Mouse (Mus musculus): ENCODE data around the gene Gga2. TPM values are rescaled to one million over a fixed set of nuclear protein-coding genes. Genes with fewer than 3 reads are reported as not detected.
A peak's percentile ranks its signal among the peaks of the same experiment; 100 is the strongest.

Gene Gga2
- total and polyA plus RNA-seq, 3 experiments: 25.3 to 28.5 (median 25.7) TPM

DNA sequence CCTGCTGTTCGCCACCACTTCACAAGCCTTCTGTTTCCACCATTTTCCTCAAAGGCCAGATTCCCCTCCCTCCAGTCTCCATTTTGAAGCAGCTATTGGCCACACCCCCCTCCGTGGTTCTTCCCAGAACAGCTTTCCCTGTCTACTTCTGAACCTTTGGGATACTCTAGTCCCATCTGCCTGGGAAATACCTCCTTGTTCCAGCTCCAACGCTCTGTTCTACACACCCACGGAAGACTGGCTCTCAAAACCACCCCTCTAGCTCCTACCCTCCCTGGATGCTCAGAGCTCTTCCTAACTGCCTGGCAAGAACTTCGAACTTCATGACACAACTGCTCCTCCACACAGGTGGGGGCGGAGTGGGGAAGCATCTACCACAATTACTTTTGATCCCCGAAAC, 2.0 kb downstream of the Gga2 start:
- TF ChIP-seq POLR2A (IDR thresholded peaks at IDR 0.05; ENCODE audit: insufficient read depth, low read depth, low read length) (no peak), EP300 (IDR thresholded peaks at IDR 0.05; ENCODE audit: insufficient read depth, low read depth, low read length) (no peak), CTCF (IDR thresholded peaks at IDR 0.05) (no peak)
- Histone ChIP-seq H3K4me3 (no peak overlapping the region), H3K27ac (no peak overlapping the region), H3K36me3 (ENCODE audit: control insufficient read depth, insufficient read depth, low read length) (no peaks in the 10 kb centered on the region), H3K9ac (ENCODE audit: low read depth, low read length) (no peak overlapping the region), H3K79me2 (replicated peaks; ENCODE audit: control insufficient read depth, insufficient read depth, low read length) (no peaks in the 10 kb centered on the region), H3K4me1 (ENCODE audit: control insufficient read depth, insufficient read depth, low read length) (no peaks in the 10 kb centered on the region; the same call in 1 of the 2 replicates), H3K27me3 (ENCODE audit: control insufficient read depth, insufficient read depth, low read length) (no peaks in the 10 kb centered on the region)
- no peak for DNase-seq
- 88% methylated on average over 7 of the region's 7 CpGs for WGBS
- intact Hi-C loops (cut with DNase I): no loop called here

DNA sequence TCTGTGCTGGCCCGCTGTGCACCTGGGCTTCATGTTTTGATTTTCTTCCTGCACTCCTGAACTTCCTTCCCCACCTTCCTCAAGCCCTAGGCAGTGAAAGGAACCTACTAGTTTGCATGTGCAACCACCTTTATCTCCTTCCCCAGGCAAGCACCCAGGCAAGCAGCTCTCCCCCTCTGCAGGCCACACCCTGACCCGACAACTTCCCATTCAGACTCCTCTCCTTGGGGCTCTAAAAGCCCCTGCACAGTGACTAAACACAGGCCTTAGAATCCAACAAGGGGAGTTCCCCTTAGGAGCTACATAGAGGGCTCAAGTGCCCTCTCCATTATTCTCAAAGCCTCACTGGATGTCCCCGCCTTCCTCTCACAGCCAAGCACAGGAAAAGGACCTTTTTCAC, 2.8 kb downstream of the Gga2 start:
- no peaks in the 10 kb centered on the region; the same call in 1 of the 2 replicates for H3K4me1 ChIP-seq (ENCODE audit: control insufficient read depth, insufficient read depth, low read length)
- intact Hi-C loops (cut with DNase I): no loop called here
- no peak for TF ChIP-seq CTCF (IDR thresholded peaks at IDR 0.05)
- TF ChIP-seq EP300 (IDR thresholded peaks at IDR 0.05; ENCODE audit: insufficient read depth, low read depth, low read length): no peak
- TF ChIP-seq POLR2A (IDR thresholded peaks at IDR 0.05; ENCODE audit: insufficient read depth, low read depth, low read length): no peak
- DNase-seq: peak in 1 of 2 experiments; percentile 27
- no peaks in the 10 kb centered on the region for H3K27me3 ChIP-seq (ENCODE audit: control insufficient read depth, insufficient read depth, low read length)
- no peak overlapping the region for H3K27ac ChIP-seq
- H3K79me2 ChIP-seq (replicated peaks; ENCODE audit: control insufficient read depth, insufficient read depth, low read length): no peaks in the 10 kb centered on the region
- H3K9ac ChIP-seq (ENCODE audit: low read depth, low read length): no peak overlapping the region
- 64% methylated on average over 3 of the region's 3 CpGs for WGBS
- H3K4me3 ChIP-seq: no peak overlapping the region
- no peaks in the 10 kb centered on the region for H3K36me3 ChIP-seq (ENCODE audit: control insufficient read depth, insufficient read depth, low read length)

DNA sequence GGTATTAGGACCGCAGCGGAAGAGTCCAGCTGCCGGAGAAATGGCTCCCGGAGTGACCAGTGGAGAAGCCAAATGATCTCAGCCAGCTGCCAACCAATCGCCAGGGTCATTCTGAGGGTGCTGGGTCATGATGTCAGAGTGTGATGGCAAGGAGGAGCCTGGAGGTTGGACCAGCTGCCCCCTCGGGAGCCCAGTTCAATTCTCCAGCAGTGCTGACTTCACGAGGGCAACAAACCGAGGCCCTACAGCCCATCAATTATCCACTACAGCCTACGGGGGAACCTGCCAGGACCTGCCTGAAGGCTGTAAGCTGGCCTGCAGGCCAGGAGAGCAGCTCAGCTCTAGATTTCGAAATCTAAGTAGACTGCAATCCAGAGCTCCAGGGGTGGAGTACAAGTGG, 5.3 kb downstream of the Gga2 start:
- Histone ChIP-seq H3K4me1 (ENCODE audit: control insufficient read depth, insufficient read depth, low read length) (no peaks in the 10 kb centered on the region; the same call in none of the 2 replicates), H3K27ac (peak overlapping the region; percentile 81), H3K9ac (ENCODE audit: low read depth, low read length) (peak overlapping the region; percentile 4; the same call in 1 of the 2 replicates), H3K4me3 (no peak overlapping the region), H3K27me3 (ENCODE audit: control insufficient read depth, insufficient read depth, low read length) (no peaks in the 10 kb centered on the region), H3K79me2 (replicated peaks; ENCODE audit: control insufficient read depth, insufficient read depth, low read length) (no peaks in the 10 kb centered on the region), H3K36me3 (ENCODE audit: control insufficient read depth, insufficient read depth, low read length) (no peaks in the 10 kb centered on the region)
- intact Hi-C loops (cut with DNase I): no loop called here
- 56% methylated on average over 10 of the region's 10 CpGs for WGBS
- no peak for TF ChIP-seq EP300 (IDR thresholded peaks at IDR 0.05; ENCODE audit: insufficient read depth, low read depth, low read length)
- no peak for TF ChIP-seq CTCF (IDR thresholded peaks at IDR 0.05)
- TF ChIP-seq POLR2A (IDR thresholded peaks at IDR 0.05; ENCODE audit: insufficient read depth, low read depth, low read length): no peak
- peak; percentile 39 to 42 for DNase-seq

DNA sequence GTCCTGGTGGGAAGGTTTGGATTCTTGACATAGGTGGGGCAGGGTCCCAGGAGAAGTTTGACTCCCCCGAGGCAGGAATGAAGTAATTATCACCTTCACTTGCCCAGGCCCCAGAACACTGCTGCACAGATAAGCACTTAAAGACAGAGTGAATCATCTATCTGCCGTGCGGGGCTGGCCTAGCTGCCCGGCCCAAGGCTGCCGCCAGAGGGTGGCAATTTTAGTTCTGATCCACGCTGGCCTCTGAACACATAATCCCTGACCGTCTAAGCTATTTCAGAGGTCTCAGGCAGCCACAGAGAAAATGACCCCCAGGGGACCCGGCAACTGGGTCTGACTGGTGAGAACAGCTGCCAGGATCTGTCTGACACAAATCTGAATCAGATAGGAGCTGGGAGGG, 5.9 kb downstream of the Gga2 start:
- H3K4me3 ChIP-seq: no peak overlapping the region
- WGBS: 24% methylated on average over 8 of the region's 8 CpGs
- no peaks in the 10 kb centered on the region for H3K27me3 ChIP-seq (ENCODE audit: control insufficient read depth, insufficient read depth, low read length)
- intact Hi-C loops (cut with DNase I): no loop called here
- H3K4me1 ChIP-seq (ENCODE audit: control insufficient read depth, insufficient read depth, low read length): no peaks in the 10 kb centered on the region; the same call in none of the 2 replicates
- H3K9ac ChIP-seq (ENCODE audit: low read depth, low read length): peak overlapping the region; percentile 18
- no peaks in the 10 kb centered on the region for H3K36me3 ChIP-seq (ENCODE audit: control insufficient read depth, insufficient read depth, low read length)
- TF ChIP-seq CTCF (IDR thresholded peaks at IDR 0.05): peak; percentile 66
- TF ChIP-seq EP300 (IDR thresholded peaks at IDR 0.05; ENCODE audit: insufficient read depth, low read depth, low read length): no peak
- peak overlapping the region; percentile 81 for H3K27ac ChIP-seq
- H3K79me2 ChIP-seq (replicated peaks; ENCODE audit: control insufficient read depth, insufficient read depth, low read length): no peaks in the 10 kb centered on the region
- peak; percentile 39 to 56 for DNase-seq

DNA sequence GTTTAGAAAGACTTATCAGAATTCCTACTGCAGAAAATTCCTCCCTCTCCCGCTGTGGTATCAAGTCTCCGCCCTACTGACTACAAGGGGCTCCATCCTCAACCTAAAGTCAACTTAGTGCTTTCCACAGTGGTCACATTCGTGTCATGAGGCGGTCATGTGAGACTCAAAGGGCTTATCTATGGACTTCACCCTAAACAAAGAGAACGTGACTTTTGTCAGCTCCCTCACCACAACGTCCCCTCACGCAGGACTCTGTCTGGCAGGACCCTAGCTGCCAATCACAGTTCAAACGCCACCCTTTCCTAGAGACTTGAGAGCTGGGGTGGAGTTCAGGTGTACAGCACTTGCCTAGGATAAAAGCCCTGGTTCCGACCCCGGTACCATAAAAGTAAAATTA, 8.1 kb downstream of the Gga2 start:
- no peak overlapping the region for H3K9ac ChIP-seq (ENCODE audit: low read depth, low read length)
- no peaks in the 10 kb centered on the region for H3K27me3 ChIP-seq (ENCODE audit: control insufficient read depth, insufficient read depth, low read length)
- WGBS: 69% methylated on average over 10 of the region's 10 CpGs
- intact Hi-C loops (cut with DNase I): no loop called here
- no peaks in the 10 kb centered on the region; the same call in none of the 2 replicates for H3K4me1 ChIP-seq (ENCODE audit: control insufficient read depth, insufficient read depth, low read length)
- no peak overlapping the region for H3K27ac ChIP-seq
- H3K4me3 ChIP-seq: no peak overlapping the region
- no peaks in the 10 kb centered on the region for H3K36me3 ChIP-seq (ENCODE audit: control insufficient read depth, insufficient read depth, low read length)
- H3K79me2 ChIP-seq (replicated peaks; ENCODE audit: control insufficient read depth, insufficient read depth, low read length): no peaks in the 10 kb centered on the region
- DNase-seq: no peak
- no peak for TF ChIP-seq EP300 (IDR thresholded peaks at IDR 0.05; ENCODE audit: insufficient read depth, low read depth, low read length)
- no peak for TF ChIP-seq POLR2A (IDR thresholded peaks at IDR 0.05; ENCODE audit: insufficient read depth, low read depth, low read length)
- no peak for TF ChIP-seq CTCF (IDR thresholded peaks at IDR 0.05)

DNA sequence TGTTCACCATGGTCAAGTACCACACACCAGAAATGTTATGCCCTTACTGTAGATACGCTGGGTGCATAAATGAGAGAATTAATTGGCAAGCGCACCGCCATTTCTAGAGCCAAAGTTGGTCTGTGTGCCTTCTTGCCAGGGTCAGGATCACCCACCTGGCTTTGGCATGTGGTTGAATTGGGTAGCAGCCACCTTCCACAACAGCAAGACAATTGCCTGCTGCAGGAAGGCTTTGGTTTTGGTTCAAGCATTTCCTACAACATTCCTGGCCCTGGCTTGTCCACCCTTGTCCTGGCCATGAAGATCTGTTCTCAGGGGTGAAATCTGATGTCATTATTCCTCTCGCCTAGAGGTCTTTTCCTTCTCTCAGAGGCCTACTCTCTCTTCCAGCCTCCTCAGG, 8.7 kb downstream of the Gga2 start:
- peak in 1 of 2 experiments; percentile 37 for DNase-seq
- no peak overlapping the region; the same call in 1 of the 2 replicates for H3K27ac ChIP-seq
- no peaks in the 10 kb centered on the region for H3K36me3 ChIP-seq (ENCODE audit: control insufficient read depth, insufficient read depth, low read length)
- no peaks in the 10 kb centered on the region for H3K79me2 ChIP-seq (replicated peaks; ENCODE audit: control insufficient read depth, insufficient read depth, low read length)
- no peak for TF ChIP-seq EP300 (IDR thresholded peaks at IDR 0.05; ENCODE audit: insufficient read depth, low read depth, low read length)
- TF ChIP-seq CTCF (IDR thresholded peaks at IDR 0.05): no peak
- no peak for TF ChIP-seq POLR2A (IDR thresholded peaks at IDR 0.05; ENCODE audit: insufficient read depth, low read depth, low read length)
- no peaks in the 10 kb centered on the region for H3K27me3 ChIP-seq (ENCODE audit: control insufficient read depth, insufficient read depth, low read length)
- 66% methylated on average over 4 of the region's 4 CpGs for WGBS
- H3K4me3 ChIP-seq: no peak overlapping the region
- no peaks in the 10 kb centered on the region; the same call in none of the 2 replicates for H3K4me1 ChIP-seq (ENCODE audit: control insufficient read depth, insufficient read depth, low read length)
- intact Hi-C loops (cut with DNase I): no loop called here
- H3K9ac ChIP-seq (ENCODE audit: low read depth, low read length): no peak overlapping the region
